Mouse (Mus musculus) cerebellum, postnatal 36 days (tissue): ENCODE measurements around the gene Akap12.
A peak's percentile ranks its signal among the peaks of the same experiment; 100 is the strongest.

Source experiments
- DNase-seq, 2 experiments: peaks; one replicate each; pipeline ENCODE4 v3.0.0; 2021 to 2022; ENCODE audit warnings: mixed read lengths in 2 of 2

Akap12 gene

GRCm38 (mm10) chr10:4266041-4266930, at the start of gene Akap12:
Akap12 (plus strand) TSS chr10:4266380.
- DNase-seq: peak; percentile 57 to 64

GRCm38 (mm10) chr10:4230563-4231359, 35.4 kb upstream of the Akap12 start:
- DNase-seq: peak in 1 of 2 experiments; percentile 8

- DNase-seq: peak; percentile 17 to 18
Observed at GRCm38 (mm10) chr10:4233102-4233501, 33.1 kb upstream of the Akap12 start.

DNA sequence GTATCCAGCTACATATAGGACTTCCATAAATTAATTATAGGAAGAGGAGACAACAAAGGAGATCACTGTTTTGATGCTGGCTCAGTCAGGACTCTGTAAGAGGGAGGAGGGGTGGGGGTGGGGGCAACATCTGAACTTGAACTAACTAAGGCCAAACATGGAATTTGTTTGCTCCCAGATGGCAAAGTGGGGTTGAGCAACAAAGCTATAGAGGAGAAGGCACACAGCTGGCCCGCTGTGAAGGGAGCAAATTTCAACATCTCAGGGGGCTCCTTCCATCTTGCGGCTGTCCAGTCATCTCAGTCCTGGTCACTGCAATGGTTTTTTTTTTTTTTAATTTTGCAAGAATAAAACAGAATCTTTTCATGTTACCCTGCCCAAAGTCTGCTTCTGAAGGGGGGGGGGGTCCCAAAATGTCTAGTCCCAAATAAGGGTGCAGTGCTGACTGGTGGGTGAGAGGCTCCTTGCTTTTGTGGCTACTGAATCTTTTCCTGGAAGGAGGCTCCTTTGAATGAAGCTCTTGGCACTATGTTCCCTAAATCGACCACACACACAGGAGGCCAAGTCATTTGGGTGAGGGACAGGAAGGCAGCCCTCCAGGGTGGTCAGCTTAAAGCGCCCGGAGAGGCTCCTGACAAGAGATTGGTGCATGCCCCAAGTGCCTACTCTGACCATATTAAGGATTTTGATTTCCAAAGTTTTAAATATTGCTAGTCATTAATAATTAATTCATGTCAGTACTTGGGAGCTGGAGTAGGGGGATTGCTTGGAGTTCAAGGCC, 26.2 kb upstream of the Akap12 start:
- no peak for DNase-seq

DNA sequence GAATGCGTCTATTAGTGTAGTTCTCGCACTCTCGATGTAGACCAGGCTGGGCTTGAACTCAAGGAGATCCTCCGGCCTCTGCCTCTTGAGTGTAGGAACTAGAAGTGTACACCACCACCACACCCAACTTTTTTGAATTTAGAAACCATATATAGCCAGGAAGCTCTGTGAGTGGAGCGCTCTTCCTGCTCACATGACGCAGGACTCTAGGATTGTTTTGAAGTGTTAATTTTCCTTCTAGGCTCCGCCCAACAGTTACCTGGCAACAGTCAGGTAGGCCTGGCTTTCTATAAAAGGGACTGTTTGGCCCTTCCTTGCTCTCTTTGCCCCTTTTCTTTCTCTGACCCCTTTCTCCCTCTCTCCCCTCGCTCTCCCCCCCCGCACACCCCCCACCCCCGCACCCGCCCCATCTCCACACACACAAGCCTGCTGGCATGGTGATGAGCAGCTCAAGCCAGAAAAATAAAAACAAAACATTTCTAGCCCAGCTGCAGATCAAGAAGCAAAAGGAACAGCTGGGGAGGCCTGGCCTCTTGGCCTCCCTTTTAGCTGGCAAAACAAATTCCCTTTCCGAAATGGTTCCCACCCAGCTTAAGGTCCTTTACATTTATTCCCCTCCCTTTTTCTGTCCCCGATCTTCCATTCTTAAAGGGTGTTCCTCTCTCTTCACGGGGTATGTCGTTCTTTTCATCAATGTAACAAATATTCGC, 22.4 kb upstream of the Akap12 start:
- DNase-seq: no peak

DNA sequence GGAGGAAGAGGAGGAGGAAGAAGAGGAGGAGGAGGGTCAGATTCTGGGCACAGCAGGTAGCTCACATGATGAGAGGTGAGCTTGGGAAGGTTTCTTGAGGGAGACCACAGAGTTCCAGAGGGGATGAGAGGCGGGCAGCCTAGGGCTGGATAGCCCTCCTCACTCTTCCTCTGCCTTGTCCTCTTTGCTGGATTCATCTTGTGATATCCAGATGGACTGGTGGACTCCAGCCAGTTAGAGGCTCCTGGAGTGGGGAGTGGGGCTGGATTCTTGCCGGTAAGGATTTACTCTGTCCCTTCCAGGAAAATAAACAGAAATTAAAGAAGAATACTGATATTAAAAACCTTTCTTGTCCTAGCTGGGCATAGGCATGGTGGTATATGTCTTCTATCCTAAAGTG, 20.4 kb upstream of the Akap12 start:
- DNase-seq: no peak

DNA sequence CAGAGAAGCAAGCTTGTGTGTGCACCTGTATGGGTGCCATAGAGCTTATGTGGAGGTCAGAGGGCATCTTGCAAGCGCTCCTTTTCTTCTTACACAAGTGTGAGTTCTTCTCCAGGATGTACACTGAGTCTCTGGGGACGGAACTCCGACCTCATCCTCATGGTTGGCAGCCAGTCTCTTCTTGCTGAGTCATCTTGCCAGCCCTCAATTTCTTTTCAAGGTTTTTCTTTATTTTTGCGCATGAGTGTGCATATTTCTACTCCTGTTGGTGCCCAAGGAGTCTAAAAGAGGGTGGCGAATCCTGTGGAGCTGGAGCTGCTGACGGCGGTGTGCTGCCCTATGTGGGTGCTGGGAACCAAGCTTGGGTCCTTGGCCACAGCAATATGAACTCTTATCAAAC, 19.8 kb upstream of the Akap12 start:
- DNase-seq: no peak

DNA sequence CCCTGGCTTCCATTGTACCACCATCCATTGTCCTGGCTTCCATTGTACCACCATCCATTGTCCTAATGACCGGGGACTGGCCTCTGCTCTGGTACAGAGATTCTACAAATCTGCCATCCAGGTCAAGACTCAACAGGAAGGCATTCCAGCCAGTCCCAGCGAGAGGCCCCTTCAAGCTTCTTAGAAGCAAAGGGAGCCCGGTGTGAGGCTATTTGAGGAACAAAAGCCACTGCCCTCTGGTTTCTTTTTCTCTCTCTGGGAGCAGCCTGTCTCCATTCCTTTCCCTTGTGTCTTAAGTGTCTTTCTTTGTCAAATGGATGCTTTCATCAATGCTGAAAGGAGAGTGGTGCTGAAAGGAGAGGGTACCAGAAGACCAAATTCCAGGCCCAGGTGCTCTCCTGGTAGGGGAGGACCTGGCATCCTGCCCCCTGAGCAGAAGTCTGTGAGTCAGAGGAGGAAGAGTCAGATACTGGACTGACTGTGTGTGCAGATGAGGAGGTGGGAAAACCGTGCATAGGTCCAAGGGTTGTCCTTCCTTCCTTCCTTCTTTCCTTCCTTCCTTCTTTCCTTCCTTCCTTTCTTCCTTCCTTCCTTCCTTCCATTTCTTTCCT, 16.8 kb upstream of the Akap12 start:
- peak; percentile 61 to 68 for DNase-seq

DNA sequence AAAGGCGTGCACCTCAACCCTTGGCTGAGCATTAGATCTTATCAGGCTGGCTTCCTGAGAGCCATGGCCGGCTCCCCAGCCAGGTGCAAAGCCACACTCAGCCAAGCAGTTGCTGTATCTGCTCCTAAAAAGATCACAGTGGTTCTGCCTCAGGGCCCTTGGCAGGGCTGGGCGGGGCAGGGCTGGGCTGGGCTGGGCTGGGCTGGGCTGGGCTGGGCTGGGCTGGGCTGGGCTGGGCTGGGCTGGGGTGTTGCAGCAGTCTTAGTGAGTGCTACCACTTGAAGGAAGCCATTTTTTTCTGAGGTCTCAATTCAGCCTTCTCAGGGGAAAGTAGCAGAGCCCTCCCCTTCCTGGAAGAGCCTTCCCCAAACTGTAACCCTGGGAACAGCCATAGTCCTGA, 15.5 kb upstream of the Akap12 start:
- no peak for DNase-seq

DNA sequence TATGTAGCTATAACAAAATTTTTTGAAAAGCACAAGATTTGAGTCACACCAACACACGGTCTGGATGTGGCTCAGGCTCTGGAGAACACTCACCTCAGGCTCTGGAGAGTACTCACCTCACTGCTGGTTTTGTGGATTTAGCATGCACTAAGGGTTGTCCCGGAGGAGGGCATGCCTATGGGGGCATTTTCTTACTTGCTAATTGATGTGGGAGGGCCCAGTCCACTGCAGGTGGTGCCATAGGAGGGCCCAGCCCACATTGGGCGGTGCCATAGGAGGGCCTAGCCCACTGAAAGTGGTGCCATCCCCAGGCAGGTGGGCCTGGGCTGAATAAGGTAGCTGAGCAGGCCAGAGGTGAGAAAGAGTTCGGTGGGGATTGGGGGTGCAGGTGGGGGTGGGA, 12.6 kb upstream of the Akap12 start:
- no peak for DNase-seq

- DNase-seq: no peak
Observed at GRCm38 (mm10) chr10:4254459-4254858, 11.7 kb upstream of the Akap12 start.

DNA sequence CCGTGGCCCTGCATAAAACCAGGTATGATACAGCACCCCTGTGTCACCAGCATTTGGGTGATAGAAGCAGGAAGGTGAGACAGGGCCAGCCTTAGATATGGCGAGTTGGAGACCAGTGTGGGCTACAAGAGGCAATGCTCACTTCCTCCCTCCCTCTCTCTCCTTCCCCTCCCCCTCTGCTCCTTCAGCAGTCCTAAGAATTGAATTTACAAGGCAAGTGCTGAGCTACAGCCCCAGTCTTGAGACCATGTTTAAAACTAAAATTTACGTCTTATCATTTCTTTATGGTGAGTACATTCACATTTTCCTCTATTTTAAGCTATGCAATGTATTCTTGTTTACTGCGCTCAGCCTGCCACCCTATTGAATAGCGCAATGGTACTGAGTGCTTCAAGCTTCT, 5.3 kb upstream of the Akap12 start:
- DNase-seq: no peak

GRCm38 (mm10) chr10:4261359-4261952, 4.7 kb upstream of the Akap12 start:
- DNase-seq: no peak

DNA sequence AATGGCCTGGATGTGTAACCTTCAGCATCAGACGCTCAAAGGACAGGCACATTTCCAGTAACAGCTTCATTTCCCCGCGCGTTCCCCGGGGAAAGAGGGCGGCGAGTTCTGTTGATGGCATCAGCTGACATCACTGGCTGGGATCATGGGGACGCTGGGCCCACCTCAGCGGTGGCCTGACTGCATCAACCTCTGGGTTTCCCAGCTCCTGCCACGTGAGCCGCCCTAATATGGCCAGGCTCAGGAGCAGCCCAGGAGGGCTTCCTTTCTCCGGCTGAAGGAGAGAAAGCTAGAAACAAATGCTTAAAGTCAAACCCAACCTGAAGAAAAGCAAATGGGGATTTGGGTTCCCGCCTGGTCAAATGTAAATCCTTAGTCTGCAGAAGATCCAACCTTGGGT, 539 bp upstream of the Akap12 start:
- DNase-seq: peak in 1 of 2 experiments; percentile 59

- DNase-seq: peak; percentile 73 to 74
Observed at GRCm38 (mm10) chr10:4266931-4267310, 741 bp downstream of the Akap12 start.

DNA sequence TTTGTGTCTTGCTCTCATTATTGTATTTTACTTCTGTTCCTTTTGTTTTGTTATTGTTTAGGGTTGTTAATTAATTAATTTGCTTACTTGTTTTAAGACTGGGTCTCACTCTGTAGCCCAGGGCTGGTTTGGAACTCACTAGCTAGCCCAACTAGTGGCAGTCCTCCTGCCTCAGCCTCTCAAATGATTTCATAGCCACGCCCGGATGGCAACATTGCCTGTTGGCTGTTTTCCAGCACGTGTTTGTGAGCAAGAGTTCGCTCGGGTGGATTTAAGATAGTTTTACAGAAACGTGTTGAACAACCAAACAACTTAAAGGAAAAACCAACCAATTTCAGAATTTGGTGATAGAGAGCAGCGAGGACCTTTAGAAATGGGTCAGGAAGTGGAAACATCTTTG, 1.3 kb downstream of the Akap12 start:
- peak in 1 of 2 experiments; percentile 40 for DNase-seq

- DNase-seq: no peak
Observed at GRCm38 (mm10) chr10:4268140-4268539, 2.0 kb downstream of the Akap12 start.

DNA sequence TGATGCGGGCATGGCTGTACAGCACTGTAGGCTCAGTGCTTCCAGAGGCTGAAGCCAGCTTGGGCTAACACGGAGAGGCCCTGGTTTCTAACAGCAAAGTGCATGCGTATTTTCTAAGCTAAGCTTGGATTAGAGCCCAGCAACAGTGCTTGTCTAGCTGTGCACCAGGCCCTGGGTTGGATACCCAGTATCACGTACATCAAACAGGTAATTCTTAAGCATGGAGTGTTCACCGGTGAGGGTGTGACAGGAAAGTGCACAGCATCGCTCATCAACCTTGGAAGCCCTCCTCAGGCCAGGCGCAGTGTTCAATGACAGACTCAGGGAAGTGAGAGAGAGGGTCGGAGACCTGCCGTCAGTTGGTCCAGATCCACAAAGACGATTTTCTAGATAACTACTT, 9.4 kb downstream of the Akap12 start:
- DNase-seq: peak in 1 of 2 experiments; percentile 20

GRCm38 (mm10) chr10:4276081-4276480, 9.9 kb downstream of the Akap12 start:
- peak; percentile 44 to 48 for DNase-seq

GRCm38 (mm10) chr10:4278041-4278440, 11.9 kb downstream of the Akap12 start:
- DNase-seq: peak in 1 of 2 experiments; percentile 18

- no peak for DNase-seq
Observed at GRCm38 (mm10) chr10:4282395-4282794, 16.2 kb downstream of the Akap12 start.
